Mouse (Mus musculus): ENCODE measurements around the gene Olfr1342. TPM values are rescaled to one million over a fixed set of nuclear protein-coding genes. Genes with fewer than 3 reads are reported as not detected.

The Olfr1342 gene
- 0.33 TPM in 1 of 2 replicates, not detected in the other for polyA plus RNA-seq (2014; fragmentation: Nextera tagmentation; extraction: Ambion mirVana)

- H3K4me1 ChIP-seq (ENCODE audit: control insufficient read depth, insufficient read depth, low read length) = no peaks in the 10 kb centered on the region
- no peaks in the 10 kb centered on the region for H3K27me3 ChIP-seq (ENCODE audit: control insufficient read depth, insufficient read depth, low read length)
- no peak within 1 kb of the TSS for H3K27ac ChIP-seq (replicated peaks; ENCODE audit: low read depth, low read length)
- no peak for DNase-seq (ENCODE audit: low spot score)
- H3K36me3 ChIP-seq (replicated peaks; ENCODE audit: control insufficient read depth, insufficient read depth, low read depth, low read length) = no peaks in the 10 kb centered on the region
- no peaks in the 10 kb centered on the region for H3K9me3 ChIP-seq (replicated peaks; ENCODE audit: control insufficient read depth, low read length)
- no peak within 1 kb of the TSS for H3K9ac ChIP-seq (replicated peaks; ENCODE audit: low read length)
- 24% methylated on average over 12 of the region's 12 CpGs for WGBS
- no peak within 1 kb of the TSS for H3K4me2 ChIP-seq (ENCODE audit: low read depth, low read length)
- no peak within 1 kb of the TSS for H3K4me3 ChIP-seq (ENCODE audit: low read depth, low read length)
- ATAC-seq (replicated peaks; ENCODE audit: insufficient number of reproducible peaks, low FRiP score, low TSS enrichment, low read depth) = no peak
Measured at GRCm38 (mm10) chr4:118692412-118692973, at the start of gene Olfr1342. Gene Olfr1342 (minus strand): TSS chr4:118692756.

GRCm38 (mm10) chr4:118741881-118742280, 49.3 kb upstream of the Olfr1342 start:
- no peak for ATAC-seq (replicated peaks; ENCODE audit: insufficient number of reproducible peaks, low FRiP score, low TSS enrichment, low read depth)
- no peak overlapping the region for H3K4me2 ChIP-seq (ENCODE audit: low read depth, low read length)

GRCm38 (mm10) chr4:118740988-118741698, 48.6 kb upstream of the Olfr1342 start:
- WGBS = 7% methylated on average over 11 of the region's 11 CpGs
- H3K4me3 ChIP-seq (ENCODE audit: low read depth, low read length) = no peak overlapping the region
- no peak overlapping the region for H3K4me2 ChIP-seq (ENCODE audit: low read depth, low read length)
- no peaks in the 10 kb centered on the region; the same call in 1 of the 2 replicates for H3K27me3 ChIP-seq (ENCODE audit: control insufficient read depth, insufficient read depth, low read length)
- H3K9me3 ChIP-seq (replicated peaks; ENCODE audit: control insufficient read depth, low read length) = no peaks in the 10 kb centered on the region
- ATAC-seq (replicated peaks; ENCODE audit: insufficient number of reproducible peaks, low FRiP score, low TSS enrichment, low read depth) = no peak
- H3K4me1 ChIP-seq (ENCODE audit: control insufficient read depth, insufficient read depth, low read length) = no peaks in the 10 kb centered on the region
- DNase-seq (ENCODE audit: low spot score) = no peak
- H3K27ac ChIP-seq (replicated peaks; ENCODE audit: low read depth, low read length) = no peak overlapping the region
- H3K36me3 ChIP-seq (replicated peaks; ENCODE audit: control insufficient read depth, insufficient read depth, low read depth, low read length) = no peaks in the 10 kb centered on the region
- H3K9ac ChIP-seq (replicated peaks; ENCODE audit: low read length) = no peak overlapping the region

More at GRCm38 (mm10) chr4:118741881-118742280, 49.3 kb upstream of the Olfr1342 start:
- DNase-seq (ENCODE audit: low spot score) = no peak
- H3K27ac ChIP-seq (replicated peaks; ENCODE audit: low read depth, low read length) = no peak overlapping the region
- no peaks in the 10 kb centered on the region for H3K9me3 ChIP-seq (replicated peaks; ENCODE audit: control insufficient read depth, low read length)
- no peak overlapping the region for H3K9ac ChIP-seq (replicated peaks; ENCODE audit: low read length)
- no peaks in the 10 kb centered on the region for H3K4me1 ChIP-seq (ENCODE audit: control insufficient read depth, insufficient read depth, low read length)
- H3K27me3 ChIP-seq (ENCODE audit: control insufficient read depth, insufficient read depth, low read length) = no peaks in the 10 kb centered on the region; the same call in 1 of the 2 replicates
- no peaks in the 10 kb centered on the region for H3K36me3 ChIP-seq (replicated peaks; ENCODE audit: control insufficient read depth, insufficient read depth, low read depth, low read length)
- H3K4me3 ChIP-seq (ENCODE audit: low read depth, low read length) = no peak overlapping the region
- 2% methylated on average over 16 of the region's 16 CpGs for WGBS

GRCm38 (mm10) chr4:118739574-118739973, 47.0 kb upstream of the Olfr1342 start:
- Histone ChIP-seq H3K27ac (replicated peaks; ENCODE audit: low read depth, low read length) (no peak overlapping the region), H3K27me3 (ENCODE audit: control insufficient read depth, insufficient read depth, low read length) (no peaks in the 10 kb centered on the region; the same call in 1 of the 2 replicates), H3K36me3 (replicated peaks; ENCODE audit: control insufficient read depth, insufficient read depth, low read depth, low read length) (no peaks in the 10 kb centered on the region), H3K4me3 (ENCODE audit: low read depth, low read length) (no peak overlapping the region), H3K4me2 (ENCODE audit: low read depth, low read length) (no peak overlapping the region), H3K4me1 (ENCODE audit: control insufficient read depth, insufficient read depth, low read length) (no peaks in the 10 kb centered on the region), H3K9me3 (replicated peaks; ENCODE audit: control insufficient read depth, low read length) (no peaks in the 10 kb centered on the region), H3K9ac (replicated peaks; ENCODE audit: low read length) (no peak overlapping the region)
- WGBS = 67% methylated on average over 3 of the region's 3 CpGs
- ATAC-seq (replicated peaks; ENCODE audit: insufficient number of reproducible peaks, low FRiP score, low TSS enrichment, low read depth) = no peak
- DNase-seq (ENCODE audit: low spot score) = no peak

- DNase-seq (ENCODE audit: low spot score) (no peak), ATAC-seq (replicated peaks; ENCODE audit: insufficient number of reproducible peaks, low FRiP score, low TSS enrichment, low read depth) (no peak)
- 100% methylated on average over 1 of the region's 1 CpGs for WGBS
- Histone ChIP-seq H3K4me3 (ENCODE audit: low read depth, low read length) (no peak within 1 kb of the TSS), H3K4me1 (ENCODE audit: control insufficient read depth, insufficient read depth, low read length) (no peaks in the 10 kb centered on the region), H3K9ac (replicated peaks; ENCODE audit: low read length) (no peak within 1 kb of the TSS), H3K9me3 (replicated peaks; ENCODE audit: control insufficient read depth, low read length) (no peaks in the 10 kb centered on the region), H3K27ac (replicated peaks; ENCODE audit: low read depth, low read length) (no peak within 1 kb of the TSS), H3K36me3 (replicated peaks; ENCODE audit: control insufficient read depth, insufficient read depth, low read depth, low read length) (no peaks in the 10 kb centered on the region), H3K27me3 (ENCODE audit: control insufficient read depth, insufficient read depth, low read length) (no peaks in the 10 kb centered on the region), H3K4me2 (ENCODE audit: low read depth, low read length) (no peak within 1 kb of the TSS)
Measured at GRCm38 (mm10) chr4:118731875-118732274, 39.3 kb upstream of the Olfr1342 start, which contains the start of gene Olfr1339. Gene Olfr1339 (plus strand): TSS chr4:118732175.

- H3K27me3 ChIP-seq (ENCODE audit: control insufficient read depth, insufficient read depth, low read length) = no peaks in the 10 kb centered on the region
- H3K27ac ChIP-seq (replicated peaks; ENCODE audit: low read depth, low read length) = no peak overlapping the region
- no peaks in the 10 kb centered on the region for H3K9me3 ChIP-seq (replicated peaks; ENCODE audit: control insufficient read depth, low read length)
- no peak overlapping the region for H3K9ac ChIP-seq (replicated peaks; ENCODE audit: low read length)
- H3K4me2 ChIP-seq (ENCODE audit: low read depth, low read length) = no peak overlapping the region
- H3K4me3 ChIP-seq (ENCODE audit: low read depth, low read length) = no peak overlapping the region
- no peaks in the 10 kb centered on the region for H3K4me1 ChIP-seq (ENCODE audit: control insufficient read depth, insufficient read depth, low read length)
- DNase-seq (ENCODE audit: low spot score) = peak; percentile 74
- WGBS = 55% methylated on average over 10 of the region's 10 CpGs
- no peaks in the 10 kb centered on the region for H3K36me3 ChIP-seq (replicated peaks; ENCODE audit: control insufficient read depth, insufficient read depth, low read depth, low read length)
- ATAC-seq (replicated peaks; ENCODE audit: insufficient number of reproducible peaks, low FRiP score, low TSS enrichment, low read depth) = no peak
Measured at GRCm38 (mm10) chr4:118721742-118722483, 29.4 kb upstream of the Olfr1342 start.

GRCm38 (mm10) chr4:118719838-118720237, 27.3 kb upstream of the Olfr1342 start, which contains the start of gene Olfr1340:
Gene Olfr1340 (plus strand): TSS chr4:118720138.
- H3K36me3 ChIP-seq (replicated peaks; ENCODE audit: control insufficient read depth, insufficient read depth, low read depth, low read length) = no peaks in the 10 kb centered on the region
- H3K4me2 ChIP-seq (ENCODE audit: low read depth, low read length) = no peak within 1 kb of the TSS
- H3K9me3 ChIP-seq (replicated peaks; ENCODE audit: control insufficient read depth, low read length) = no peaks in the 10 kb centered on the region
- no peaks in the 10 kb centered on the region for H3K27me3 ChIP-seq (ENCODE audit: control insufficient read depth, insufficient read depth, low read length)
- H3K9ac ChIP-seq (replicated peaks; ENCODE audit: low read length) = no peak within 1 kb of the TSS
- DNase-seq (ENCODE audit: low spot score) (no peak), ATAC-seq (replicated peaks; ENCODE audit: insufficient number of reproducible peaks, low FRiP score, low TSS enrichment, low read depth) (no peak)
- H3K4me1 ChIP-seq (ENCODE audit: control insufficient read depth, insufficient read depth, low read length) = no peaks in the 10 kb centered on the region
- H3K27ac ChIP-seq (replicated peaks; ENCODE audit: low read depth, low read length) = no peak within 1 kb of the TSS
- no peak within 1 kb of the TSS for H3K4me3 ChIP-seq (ENCODE audit: low read depth, low read length)

GRCm38 (mm10) chr4:118711656-118712055, 19.1 kb upstream of the Olfr1342 start:
- no peak for DNase-seq (ENCODE audit: low spot score)
- Histone ChIP-seq H3K4me3 (ENCODE audit: low read depth, low read length) (no peak overlapping the region), H3K27ac (replicated peaks; ENCODE audit: low read depth, low read length) (no peak overlapping the region), H3K4me1 (ENCODE audit: control insufficient read depth, insufficient read depth, low read length) (no peaks in the 10 kb centered on the region), H3K36me3 (replicated peaks; ENCODE audit: control insufficient read depth, insufficient read depth, low read depth, low read length) (no peaks in the 10 kb centered on the region), H3K4me2 (ENCODE audit: low read depth, low read length) (no peak overlapping the region), H3K27me3 (ENCODE audit: control insufficient read depth, insufficient read depth, low read length) (no peaks in the 10 kb centered on the region), H3K9ac (replicated peaks; ENCODE audit: low read length) (no peak overlapping the region), H3K9me3 (replicated peaks; ENCODE audit: control insufficient read depth, low read length) (no peaks in the 10 kb centered on the region)
- 18% methylated on average over 1 of the region's 1 CpGs for WGBS
- no peak for ATAC-seq (replicated peaks; ENCODE audit: insufficient number of reproducible peaks, low FRiP score, low TSS enrichment, low read depth)
